Mouse (Mus musculus) c-Kit-positive CD71-positive TER-119-negative erythroid progenitor cells, embryonic 14.5 days (primary cell): ENCODE results near the gene Cdc6.
"Not testable (repeated sequence)": the region's sequence is repeated elsewhere in the genome, so short reads cannot be mapped to it uniquely, and the experiment has no call there.

Source experiments
- DNase-seq: peaks from one replicate; pipeline ENCODE4 v3.0.0-alpha.2; 2013; ENCODE audit warnings: low read depth

Cdc6 gene

GRCm38 (mm10) chr11:98909654-98910053 is 2.1 kb downstream of the Cdc6 start:
- peak; percentile 86 for DNase-seq

- no peak for DNase-seq
These were observed 2.8 kb downstream of the Cdc6 start for GRCm38 (mm10) chr11:98910415-98910814.

GRCm38 (mm10) chr11:98911498-98911897 is 3.9 kb downstream of the Cdc6 start:
- peak; percentile 78 for DNase-seq

- no peak for DNase-seq
These were observed 6.6 kb downstream of the Cdc6 start for GRCm38 (mm10) chr11:98914196-98914595.

GRCm38 (mm10) chr11:98916376-98916775 is 8.8 kb downstream of the Cdc6 start:
- DNase-seq, result not testable (repeated sequence)

- DNase-seq, result no peak
These were observed 9.9 kb downstream of the Cdc6 start for GRCm38 (mm10) chr11:98917428-98918005.

GRCm38 (mm10) chr11:98918231-98918630 is 10.6 kb downstream of the Cdc6 start:
- no peak for DNase-seq

GRCm38 (mm10) chr11:98919009-98919408 is 11.4 kb downstream of the Cdc6 start:
- DNase-seq, result no peak

- not testable (repeated sequence) for DNase-seq
These were observed 14.2 kb downstream of the Cdc6 start for GRCm38 (mm10) chr11:98921813-98922212.

GRCm38 (mm10) chr11:98922307-98922706 is 14.7 kb downstream of the Cdc6 start:
- not testable (repeated sequence) for DNase-seq

- not testable (repeated sequence) for DNase-seq
These were observed 15.5 kb downstream of the Cdc6 start for GRCm38 (mm10) chr11:98922851-98923711.

- DNase-seq, result no peak
These were observed 17.1 kb downstream of the Cdc6 start for GRCm38 (mm10) chr11:98924633-98925175.

GRCm38 (mm10) chr11:98925265-98925721 is 17.7 kb downstream of the Cdc6 start:
- no peak for DNase-seq

- DNase-seq, result no peak
These were observed 18.3 kb downstream of the Cdc6 start for GRCm38 (mm10) chr11:98925868-98926311.

- no peak for DNase-seq
These were observed 19.0 kb downstream of the Cdc6 start for GRCm38 (mm10) chr11:98926553-98926952.

GRCm38 (mm10) chr11:98927438-98928076 is 20.0 kb downstream of the Cdc6 start, which contains the start of gene Rara:
Gene Rara, plus strand, starts transcription at chr11:98927818.
- DNase-seq, result no peak

- no peak for DNase-seq
These were observed 20.7 kb downstream of the Cdc6 start for GRCm38 (mm10) chr11:98928186-98928893.

- no peak for DNase-seq
These were observed 21.9 kb downstream of the Cdc6 start for GRCm38 (mm10) chr11:98929503-98929902.

GRCm38 (mm10) chr11:98930127-98930601 is 22.6 kb downstream of the Cdc6 start:
- no peak for DNase-seq

- no peak for DNase-seq
These were observed 23.3 kb downstream of the Cdc6 start for GRCm38 (mm10) chr11:98930773-98931512.
